Mouse (Mus musculus): ENCODE measurements around the gene Fez2. TPM values are rescaled to one million over a fixed set of nuclear protein-coding genes. Genes with fewer than 3 reads are reported as not detected.

Gene Fez2
- polyA plus RNA-seq, 1 experiment from 2014 or later: 28.0 TPM

DNA sequence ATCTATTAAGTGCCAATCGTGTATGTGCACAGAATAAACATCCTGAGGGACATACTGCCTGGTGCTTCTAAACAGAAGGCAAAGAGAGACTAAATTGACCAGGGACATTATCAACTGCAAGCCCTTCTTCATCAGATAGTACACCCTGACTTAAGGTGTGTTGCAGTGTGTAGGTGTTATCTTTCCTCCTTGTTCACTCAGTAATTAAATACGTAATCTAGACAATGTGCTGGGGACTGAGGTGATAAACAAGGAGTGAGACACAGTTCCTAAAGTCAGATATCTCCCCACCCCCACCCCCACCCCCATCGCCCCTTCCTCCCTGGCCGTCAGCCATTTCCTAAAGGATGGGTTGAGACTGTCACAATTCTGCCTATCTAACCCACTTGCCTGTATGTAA, 90.8 kb downstream of the Fez2 start:
- 0 out of 2 replicates have a peak, but pooled peaks cover 4% of the 10 kb centered on the region for H3K4me1 ChIP-seq
- no peak overlapping the region for H3K27ac ChIP-seq
- ATAC-seq: no peak
- no peak overlapping the region for H3K4me3 ChIP-seq
- H3K4me2 ChIP-seq: no peak overlapping the region
- H3K27me3 ChIP-seq: no peaks in the 10 kb centered on the region
- no peaks in the 10 kb centered on the region for H3K9me3 ChIP-seq (replicated peaks)
- 89% methylated on average over 4 of the region's 4 CpGs for WGBS
- no peak overlapping the region for H3K9ac ChIP-seq
- no peaks in the 10 kb centered on the region for H3K36me3 ChIP-seq (ENCODE audit: poor library complexity, severe bottlenecking)

DNA sequence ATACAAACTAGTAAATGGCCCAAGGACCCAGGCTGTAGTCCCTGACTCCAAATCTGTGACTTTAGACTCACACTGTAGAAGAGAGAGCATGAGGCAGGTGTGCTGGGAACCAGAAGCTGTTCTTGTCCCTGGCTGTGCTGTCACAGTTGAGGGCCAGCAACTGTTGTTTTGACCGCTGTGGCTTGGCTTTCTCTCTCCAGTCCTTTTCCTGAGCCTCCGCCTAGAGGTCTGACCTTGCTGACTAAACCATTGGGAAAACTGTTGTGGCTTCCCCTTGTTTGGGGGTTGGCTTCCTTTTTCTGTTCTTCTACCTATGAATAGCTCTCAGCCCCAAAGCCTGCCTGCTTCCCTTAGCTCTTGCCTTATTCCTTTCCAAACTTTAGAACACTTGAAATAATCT, 91.6 kb downstream of the Fez2 start:
- H3K9ac ChIP-seq: no peak overlapping the region
- H3K4me2 ChIP-seq: no peak overlapping the region
- H3K36me3 ChIP-seq (ENCODE audit: poor library complexity, severe bottlenecking): no peaks in the 10 kb centered on the region
- ATAC-seq: no peak
- no peaks in the 10 kb centered on the region for H3K9me3 ChIP-seq (replicated peaks)
- H3K4me1 ChIP-seq: 0 out of 2 replicates have a peak, but pooled peaks cover 4% of the 10 kb centered on the region
- 90% methylated on average over 2 of the region's 2 CpGs for WGBS
- H3K4me3 ChIP-seq: no peak overlapping the region
- no peak overlapping the region for H3K27ac ChIP-seq
- H3K27me3 ChIP-seq: no peaks in the 10 kb centered on the region

DNA sequence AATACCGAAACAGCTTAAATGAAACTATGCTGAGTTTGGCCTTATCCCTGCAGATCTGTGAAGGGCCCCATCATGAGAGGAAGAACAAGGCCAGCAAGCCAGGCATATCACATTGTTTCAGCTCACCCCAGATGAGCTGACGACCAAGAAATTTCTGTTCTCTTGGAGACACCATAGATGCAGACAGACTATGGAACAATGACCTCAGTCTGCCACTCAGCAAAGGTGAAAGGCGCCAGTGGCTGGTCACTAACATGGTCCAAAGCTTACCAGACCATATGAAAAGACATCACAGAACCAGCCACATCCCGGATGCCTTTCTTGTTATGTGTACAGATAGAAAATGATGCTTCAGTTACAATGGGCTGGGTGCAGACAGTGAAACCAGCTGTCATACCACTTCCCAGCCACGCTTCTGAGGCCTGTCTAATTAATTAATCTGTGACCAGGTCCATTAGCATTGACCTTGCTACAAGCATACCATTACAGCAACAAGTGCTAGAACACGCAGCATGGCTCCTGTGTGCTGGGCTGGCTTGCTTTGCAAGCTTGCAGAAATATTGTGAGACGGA, 92.1 kb downstream of the Fez2 start:
- no peak overlapping the region for H3K9ac ChIP-seq
- 75% methylated on average over 7 of the region's 7 CpGs for WGBS
- ATAC-seq: no peak
- H3K4me1 ChIP-seq: 0 out of 2 replicates have a peak, but pooled peaks cover 4% of the 10 kb centered on the region
- no peaks in the 10 kb centered on the region for H3K9me3 ChIP-seq (replicated peaks)
- no peak overlapping the region for H3K4me2 ChIP-seq
- H3K36me3 ChIP-seq (ENCODE audit: poor library complexity, severe bottlenecking): no peaks in the 10 kb centered on the region
- H3K27ac ChIP-seq: no peak overlapping the region
- no peak overlapping the region for H3K4me3 ChIP-seq
- H3K27me3 ChIP-seq: no peaks in the 10 kb centered on the region

DNA sequence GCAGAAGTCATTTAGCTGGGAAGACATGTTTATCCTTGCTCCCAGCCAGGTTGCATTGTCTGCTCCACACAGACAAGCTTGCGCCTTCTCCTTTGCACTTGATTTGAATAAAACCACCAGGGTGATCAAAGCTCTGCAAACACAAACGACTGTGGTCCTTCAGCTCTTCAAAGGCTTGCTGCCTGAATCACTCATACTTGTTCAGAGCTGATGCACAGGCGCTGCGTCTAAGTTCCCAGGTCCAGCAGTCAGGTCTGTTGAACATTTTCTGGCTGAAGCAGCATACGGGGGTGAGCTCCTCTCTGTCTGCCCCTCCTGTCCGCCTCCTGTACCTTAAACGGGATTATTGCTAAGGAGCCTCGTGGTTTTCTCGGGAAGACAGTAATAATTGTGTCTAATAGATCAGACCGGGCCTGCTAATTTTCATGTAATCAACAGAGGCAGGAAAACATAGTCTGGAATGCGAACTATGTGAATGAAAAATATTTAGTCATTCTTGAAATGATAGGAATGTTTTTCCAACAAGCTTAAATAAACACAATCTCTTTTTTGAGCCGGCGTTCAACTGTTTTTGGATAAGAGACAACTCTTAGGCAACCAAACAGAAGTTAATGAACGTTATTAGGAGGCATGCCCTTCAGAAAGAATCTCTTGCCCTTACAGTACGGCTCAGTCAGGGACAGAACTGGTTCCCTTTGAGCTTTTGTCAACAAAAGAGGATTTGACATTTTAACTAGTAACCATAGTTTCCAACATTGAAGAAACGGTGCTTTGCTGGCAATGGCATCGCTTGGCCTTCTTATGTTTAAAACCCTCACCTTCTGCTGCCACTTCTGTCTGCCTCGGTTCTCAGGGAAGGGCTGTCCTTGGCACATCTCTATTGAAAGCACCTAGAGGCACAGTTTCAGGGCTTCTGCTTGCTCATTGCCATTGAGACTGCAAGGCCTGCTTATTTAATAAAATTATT, 95.3 kb downstream of the Fez2 start:
- no peak for ATAC-seq
- Histone ChIP-seq H3K9me3 (replicated peaks) (no peaks in the 10 kb centered on the region), H3K4me3 (no peak overlapping the region), H3K4me2 (no peak overlapping the region), H3K36me3 (ENCODE audit: poor library complexity, severe bottlenecking) (no peaks in the 10 kb centered on the region), H3K27ac (peak overlapping the region; percentile 32; the same call in 1 of the 2 replicates), H3K9ac (no peak overlapping the region), H3K27me3 (no peaks in the 10 kb centered on the region), H3K4me1 (0 out of 2 replicates have a peak, but pooled peaks cover 4% of the 10 kb centered on the region)
- 48% methylated on average over 18 of the region's 18 CpGs for WGBS

DNA sequence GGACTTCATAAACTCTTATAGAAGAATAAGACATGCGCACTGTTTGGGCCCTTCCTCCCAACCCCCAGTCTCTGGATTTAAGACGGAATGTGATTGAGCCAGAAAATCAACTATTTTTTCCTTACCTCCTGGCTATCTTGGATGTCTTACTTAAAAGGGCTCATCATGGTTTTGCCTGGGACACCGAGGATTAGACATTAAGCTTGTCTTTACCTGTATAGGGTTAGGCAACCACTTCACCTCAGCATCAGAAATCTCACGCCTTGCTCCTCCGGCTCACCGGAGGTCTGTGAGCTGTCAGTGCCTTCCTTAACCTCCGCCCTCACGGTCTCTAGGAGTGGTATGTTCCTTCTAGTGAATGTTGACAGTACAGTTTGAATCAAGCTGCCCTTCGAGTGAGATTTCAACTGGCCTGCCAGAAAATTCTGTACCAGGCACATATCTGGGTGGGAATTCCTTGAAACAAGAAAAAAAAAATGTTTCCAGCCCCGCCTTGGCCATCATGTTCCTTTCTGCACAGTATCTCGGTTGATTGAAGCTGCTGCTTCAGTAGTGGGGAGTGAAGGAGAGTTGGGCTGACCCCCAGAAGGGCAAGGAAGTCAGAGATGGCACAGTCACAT, 96.6 kb downstream of the Fez2 start:
- Histone ChIP-seq H3K9me3 (replicated peaks) (no peaks in the 10 kb centered on the region), H3K27me3 (no peaks in the 10 kb centered on the region), H3K27ac (no peak overlapping the region), H3K4me2 (no peak overlapping the region), H3K9ac (no peak overlapping the region), H3K4me1 (0 out of 2 replicates have a peak, but pooled peaks cover 4% of the 10 kb centered on the region), H3K4me3 (no peak overlapping the region), H3K36me3 (ENCODE audit: poor library complexity, severe bottlenecking) (no peaks in the 10 kb centered on the region)
- no peak for ATAC-seq
- WGBS: 92% methylated on average over 11 of the region's 11 CpGs

Other genes with a start within 250 kb of the Fez2 start
- gene Crim1, start 217.9 kb downstream of the Fez2 start, polyA plus RNA-seq (2015; fragmentation: Nextera tagmentation; extraction: Ambion mirVana): 3.6 and 3.8 TPM in 2 replicates
- 13.6 TPM in 2 replicates for gene Vit, start 89.9 kb upstream of the Fez2 start, polyA plus RNA-seq (2015; fragmentation: Nextera tagmentation; extraction: Ambion mirVana)

All from forebrain, embryonic 13.5 days (tissue).